Mouse (Mus musculus) adrenal gland (tissue): ENCODE measurements around the gene Pard3.

Source experiments
- intact Hi-C: fragments of 180-260 bp; cut with DNase I; formaldehyde crosslinking; loops from one replicate; pipeline ENCODE4 v1.15.1; 2025

Gene Pard3

DNA sequence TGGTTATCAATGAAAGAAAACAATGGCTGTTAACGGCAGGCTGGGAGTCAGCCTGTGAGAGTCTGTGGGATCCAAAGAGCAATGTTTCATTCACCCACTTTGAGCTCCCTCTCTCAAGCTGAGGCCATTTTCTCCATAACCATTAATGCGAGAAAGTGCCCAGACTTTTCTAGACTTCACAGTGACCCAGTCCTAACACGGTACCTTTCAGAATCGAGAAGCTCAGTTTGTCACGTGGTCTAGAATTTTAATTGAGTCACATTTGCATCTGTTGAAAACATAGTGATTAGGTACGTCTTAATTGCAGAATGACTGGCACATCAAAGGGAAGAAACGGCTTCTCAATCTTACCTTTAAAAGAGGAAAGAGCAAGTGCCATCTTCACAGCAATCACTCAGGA is 359.3 kb downstream of the Pard3 start:
- intact Hi-C loops = loop anchor here (10.0 kb wide), 1 partner anchor 228 kb away; no protein-coding TSS in a partner anchor

DNA sequence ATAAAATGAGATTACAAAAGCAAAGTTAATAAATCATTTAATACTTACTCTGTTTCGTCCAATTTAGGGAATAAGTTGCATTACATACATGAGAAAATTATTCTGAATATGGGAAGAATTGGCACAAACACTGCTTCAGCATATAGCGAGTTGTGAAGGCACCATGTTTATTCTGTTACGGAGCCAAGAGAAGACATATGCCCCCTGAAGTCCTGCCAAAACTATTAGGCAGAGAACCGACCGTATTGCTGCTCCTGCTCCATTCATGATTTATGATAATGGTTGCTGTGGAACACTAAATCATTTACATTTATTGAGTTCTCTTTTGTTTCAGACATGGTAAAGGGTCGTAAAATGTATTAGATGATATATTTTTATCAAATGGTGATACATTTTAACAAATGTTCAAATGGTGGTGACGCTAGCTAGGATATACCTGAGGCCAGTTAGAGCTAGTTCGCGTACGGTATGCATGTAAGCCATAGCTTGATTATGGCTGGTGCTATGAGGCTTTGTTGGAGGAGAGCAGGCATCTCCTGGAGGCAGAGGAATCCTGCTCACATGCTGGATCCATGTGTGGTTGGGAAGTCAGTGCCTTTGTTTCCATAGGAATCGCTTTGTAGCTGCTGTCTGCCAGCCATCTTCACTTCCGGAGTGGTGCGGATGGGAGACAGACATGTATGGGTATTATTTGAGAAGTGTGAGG is 360.7 kb downstream of the Pard3 start:
- intact Hi-C loops = loop anchor here (10.0 kb wide), 1 partner anchor 230 kb away; no protein-coding TSS in a partner anchor

DNA sequence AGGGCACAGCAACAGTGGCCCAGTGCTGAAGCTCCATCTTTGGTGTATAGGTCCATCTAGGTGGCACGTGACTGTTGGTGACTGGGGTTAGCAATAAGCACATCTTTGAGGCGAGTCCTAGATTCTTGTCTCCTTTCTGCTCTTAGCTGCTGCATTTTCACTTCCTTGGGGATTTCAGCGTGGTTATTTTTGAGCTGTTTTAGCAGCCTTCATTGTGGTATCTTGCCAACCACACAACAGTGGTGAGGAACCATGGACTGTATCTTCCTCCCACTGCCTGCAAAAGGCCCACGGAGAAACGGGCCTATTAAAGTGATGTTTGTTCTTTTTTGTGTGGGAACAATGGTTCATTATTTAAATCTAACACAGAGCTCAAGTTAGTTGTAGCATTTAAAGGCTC is 363.2 kb downstream of the Pard3 start:
- intact Hi-C loops = loop anchor here (10.0 kb wide), 1 partner anchor 232 kb away; no protein-coding TSS in a partner anchor

DNA sequence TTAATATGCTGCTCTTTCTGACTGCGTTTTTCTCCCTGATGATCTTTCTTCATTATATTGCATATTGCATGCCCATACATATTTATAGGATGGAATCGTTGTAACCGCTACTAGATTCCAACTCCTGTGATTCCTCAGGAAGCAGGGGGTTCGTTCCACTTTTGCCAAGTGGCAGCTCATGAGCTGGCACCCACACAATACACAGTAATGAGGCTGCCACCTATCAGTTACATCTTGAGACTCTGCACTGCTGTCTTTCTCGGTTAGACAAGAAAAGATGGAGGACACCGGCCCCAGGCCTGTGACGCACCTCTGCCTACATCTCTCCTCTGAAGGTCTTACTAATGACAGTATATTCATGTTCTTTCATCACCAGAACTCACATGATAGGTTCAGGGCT is 364.3 kb downstream of the Pard3 start:
- intact Hi-C loops = loop anchor here (10.0 kb wide), 1 partner anchor 233 kb away; no protein-coding TSS in a partner anchor

DNA sequence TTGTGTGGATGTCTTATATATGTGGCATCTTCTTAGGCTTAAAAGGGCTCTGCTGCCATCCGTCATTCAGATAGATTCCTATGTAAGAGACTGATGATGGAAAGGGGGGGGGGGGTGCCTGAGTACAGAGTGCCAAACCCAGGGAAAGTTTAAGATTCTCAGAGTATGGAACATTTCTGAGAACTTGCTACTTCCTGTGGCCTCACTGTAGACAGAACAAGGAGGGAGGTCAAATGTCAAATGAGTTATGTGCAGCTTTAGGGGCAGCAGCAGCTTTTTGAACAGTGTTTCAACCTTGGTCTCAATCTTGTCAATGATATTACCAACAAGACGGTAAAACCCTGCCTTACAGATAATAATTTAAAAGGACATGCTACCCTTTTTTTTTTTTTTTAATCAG is 367.5 kb downstream of the Pard3 start:
- intact Hi-C loops = no loop called here

DNA sequence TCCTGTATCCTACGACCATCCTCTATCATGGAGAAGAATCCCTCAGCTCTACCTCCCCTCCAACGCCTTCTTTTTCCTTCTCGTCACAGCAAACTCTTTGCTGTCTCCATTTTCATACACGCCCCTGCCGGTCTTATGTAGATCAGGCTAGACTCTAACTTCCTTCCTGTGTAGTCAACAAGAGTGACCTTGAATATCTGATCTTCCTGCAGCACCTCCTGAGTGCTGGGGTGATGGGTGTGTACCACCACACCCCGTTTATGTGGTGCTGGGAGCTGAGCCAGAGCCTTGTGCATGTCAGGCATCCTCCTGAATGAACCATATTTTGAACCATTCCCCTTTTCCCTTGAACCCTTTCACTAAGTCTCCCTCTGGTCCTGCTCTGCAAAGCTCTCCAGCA is 372.3 kb downstream of the Pard3 start:
- intact Hi-C loops = no loop called here

DNA sequence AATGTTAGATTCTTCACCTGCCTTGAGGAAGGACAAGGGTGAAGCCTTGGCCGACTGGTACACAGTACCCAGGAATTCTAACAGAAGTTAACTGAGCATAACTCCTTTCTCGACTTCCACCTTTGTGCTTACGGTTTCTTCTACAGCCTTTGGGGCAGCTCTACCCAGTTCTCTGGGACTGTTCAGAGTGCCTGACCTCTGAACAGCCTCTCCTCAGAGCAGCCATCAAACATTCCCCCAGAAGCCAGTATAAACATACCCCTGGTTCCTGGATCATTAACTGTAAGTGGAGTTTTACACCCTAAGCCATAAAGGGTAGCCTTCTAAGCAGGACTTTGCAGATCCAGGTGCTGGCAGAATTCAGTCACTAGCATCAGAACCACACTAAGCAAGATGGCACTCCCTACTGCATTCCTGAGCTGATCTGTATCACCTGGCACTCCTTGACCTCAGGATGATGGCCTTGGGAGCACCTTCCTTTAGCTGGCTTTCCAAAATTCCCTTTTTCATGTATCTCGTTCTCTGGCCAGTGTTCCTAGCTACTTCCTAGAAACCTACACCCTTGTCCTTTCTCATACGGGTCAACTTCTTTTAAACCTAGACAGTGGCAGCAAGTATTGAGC is 374.0 kb downstream of the Pard3 start:
- intact Hi-C loops = no loop called here

DNA sequence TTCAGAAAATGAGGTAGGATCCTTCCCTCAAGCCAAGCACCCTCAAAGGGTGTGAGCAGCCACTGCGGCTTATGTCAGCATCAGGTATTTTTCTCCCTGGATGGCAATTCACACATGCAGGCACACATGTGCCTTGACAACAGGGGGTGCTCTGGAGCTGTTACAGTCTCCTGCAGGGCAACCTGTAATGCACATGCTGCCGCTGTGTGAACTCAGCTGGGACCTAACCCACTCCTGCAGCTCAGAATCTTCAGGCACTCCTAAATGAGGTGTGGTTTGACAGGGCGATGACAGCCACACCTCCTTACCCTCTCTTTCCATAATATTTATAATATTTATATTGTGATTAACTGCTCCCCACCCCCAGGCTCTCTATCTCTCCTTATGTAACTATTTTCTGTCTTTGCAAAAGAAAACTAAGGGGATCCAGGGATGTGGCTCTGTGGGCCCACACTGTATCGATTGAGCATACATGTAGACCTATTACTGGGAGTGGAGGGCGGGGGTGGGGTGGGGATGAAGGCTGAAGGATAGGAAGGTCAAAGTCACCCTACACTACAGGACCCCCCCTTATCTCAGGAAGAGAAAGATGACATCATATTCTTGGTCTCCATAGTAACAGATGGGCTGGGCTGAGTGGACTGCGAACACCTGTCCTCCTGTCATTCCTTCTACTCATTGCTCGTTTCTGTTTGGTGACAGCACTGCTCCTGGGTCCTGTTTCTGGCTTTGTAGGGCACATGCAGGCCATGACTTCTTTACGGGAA is 375.1 kb downstream of the Pard3 start:
- intact Hi-C loops = no loop called here

DNA sequence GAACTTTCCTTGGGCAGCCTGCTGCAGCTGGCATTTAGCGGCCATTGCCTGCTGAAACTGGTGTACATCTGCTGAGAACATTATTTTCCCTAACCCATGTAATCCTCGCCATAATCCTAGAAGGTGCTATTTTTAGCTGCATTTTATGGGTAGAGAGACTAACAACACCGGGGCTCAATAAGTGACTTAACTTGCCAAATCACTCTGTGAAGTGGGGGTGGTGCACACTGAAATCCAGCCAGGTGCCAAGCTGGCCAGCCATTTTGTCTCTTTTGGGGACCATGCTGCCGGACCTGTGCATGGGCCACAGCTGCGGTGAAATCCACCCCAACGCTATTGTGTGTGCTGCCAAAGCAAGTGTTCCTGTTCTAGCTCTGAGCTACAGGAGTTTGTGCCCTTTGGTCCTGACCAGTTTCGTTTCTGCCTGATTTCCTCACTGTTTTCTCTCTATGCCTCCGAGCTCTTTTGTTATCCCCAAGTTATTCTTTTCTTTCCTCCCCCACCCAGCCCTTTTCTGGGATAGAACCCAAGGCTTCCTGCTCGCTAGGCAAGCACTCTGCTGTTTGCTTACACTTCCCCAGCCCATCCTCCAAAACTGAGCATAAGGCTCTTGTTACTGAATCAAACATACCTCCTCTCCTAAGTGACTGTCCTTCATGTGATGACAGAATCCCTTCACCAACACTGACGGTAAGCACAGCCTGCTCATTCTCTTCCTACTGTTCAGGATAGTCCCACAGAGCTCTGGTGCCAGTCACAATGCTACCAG is 375.9 kb downstream of the Pard3 start:
- intact Hi-C loops = no loop called here

DNA sequence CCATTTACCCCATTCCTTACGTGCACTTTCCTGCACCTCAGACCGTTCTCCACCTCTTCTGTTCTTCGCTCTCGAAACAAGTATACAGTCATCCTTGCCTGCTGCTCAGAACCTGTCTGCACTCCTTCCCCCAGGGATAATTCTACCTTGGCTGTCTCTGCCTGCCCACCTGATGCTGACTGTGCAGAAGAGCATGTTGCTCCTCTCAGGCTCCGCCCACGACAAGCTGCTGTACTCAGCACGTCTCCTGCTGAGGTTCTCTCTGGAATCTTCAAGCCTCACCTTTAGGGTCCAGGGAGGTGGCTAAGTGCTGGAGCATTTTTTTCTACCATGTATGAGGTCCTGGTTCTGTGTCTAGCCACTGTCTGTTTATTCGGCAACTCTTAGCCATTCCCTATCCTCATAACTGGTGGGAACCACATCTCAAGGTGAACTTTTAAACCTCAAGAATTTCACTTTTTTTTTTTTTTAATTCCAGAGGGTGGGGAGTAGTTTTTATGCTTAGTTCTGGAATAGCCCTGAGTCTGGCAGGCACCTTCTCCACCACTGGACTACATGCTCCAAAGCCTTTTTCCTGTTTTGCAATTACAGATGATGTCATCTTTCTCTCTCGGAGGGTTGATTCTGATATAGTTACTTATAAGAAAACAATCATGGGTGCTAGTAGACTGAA is 376.6 kb downstream of the Pard3 start:
- intact Hi-C loops = no loop called here

DNA sequence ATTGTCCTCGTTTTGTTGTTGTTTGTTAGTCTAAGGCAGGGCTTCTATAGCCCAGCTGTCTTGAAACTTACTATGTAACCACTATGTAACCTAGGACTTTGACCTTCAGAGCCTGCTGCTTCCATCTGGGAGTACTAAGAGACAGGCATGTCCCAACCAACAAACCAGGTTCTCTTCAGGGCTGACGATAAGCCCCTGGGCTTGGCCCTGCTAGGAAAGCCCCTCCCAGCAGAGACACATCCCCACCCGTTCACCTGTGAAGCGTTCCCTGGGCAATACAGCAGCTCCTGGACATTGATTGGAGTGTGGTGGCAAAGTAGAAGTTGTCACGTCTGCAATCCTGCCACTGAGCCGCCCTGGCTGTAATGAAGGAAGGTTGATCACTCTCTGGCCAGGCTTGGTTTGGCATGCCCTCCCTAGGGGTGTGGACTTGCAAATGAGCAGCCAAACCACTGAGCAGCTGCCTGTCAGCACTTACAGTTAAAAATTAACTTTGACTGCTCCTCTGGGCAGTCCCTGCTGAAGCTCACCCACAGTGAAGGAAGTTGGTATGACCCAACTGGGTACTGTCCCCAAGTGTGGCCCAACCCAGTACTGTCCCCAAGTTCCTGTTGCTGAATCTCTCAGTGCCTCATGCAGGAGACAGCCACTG is 377.3 kb downstream of the Pard3 start:
- intact Hi-C loops = no loop called here

DNA sequence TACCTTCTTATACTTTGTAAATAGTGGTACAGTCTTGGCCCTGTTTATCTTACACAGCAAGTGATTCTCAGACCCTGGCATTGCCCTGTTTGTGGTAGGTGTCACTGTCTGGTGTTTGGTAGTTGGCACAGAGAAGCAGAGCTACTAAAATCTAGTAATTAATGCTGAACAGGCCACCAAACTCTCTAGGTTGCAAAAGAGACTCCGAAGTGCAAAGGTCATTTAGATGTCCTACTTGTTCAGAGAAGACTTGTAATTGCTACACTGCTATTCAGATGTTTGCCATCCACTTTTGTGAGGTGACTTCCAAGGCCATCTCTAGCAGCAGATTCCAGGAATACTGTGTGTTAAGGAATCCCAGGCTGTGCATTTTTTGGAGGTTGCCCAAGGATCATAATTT is 383.7 kb downstream of the Pard3 start:
- intact Hi-C loops = no loop called here

DNA sequence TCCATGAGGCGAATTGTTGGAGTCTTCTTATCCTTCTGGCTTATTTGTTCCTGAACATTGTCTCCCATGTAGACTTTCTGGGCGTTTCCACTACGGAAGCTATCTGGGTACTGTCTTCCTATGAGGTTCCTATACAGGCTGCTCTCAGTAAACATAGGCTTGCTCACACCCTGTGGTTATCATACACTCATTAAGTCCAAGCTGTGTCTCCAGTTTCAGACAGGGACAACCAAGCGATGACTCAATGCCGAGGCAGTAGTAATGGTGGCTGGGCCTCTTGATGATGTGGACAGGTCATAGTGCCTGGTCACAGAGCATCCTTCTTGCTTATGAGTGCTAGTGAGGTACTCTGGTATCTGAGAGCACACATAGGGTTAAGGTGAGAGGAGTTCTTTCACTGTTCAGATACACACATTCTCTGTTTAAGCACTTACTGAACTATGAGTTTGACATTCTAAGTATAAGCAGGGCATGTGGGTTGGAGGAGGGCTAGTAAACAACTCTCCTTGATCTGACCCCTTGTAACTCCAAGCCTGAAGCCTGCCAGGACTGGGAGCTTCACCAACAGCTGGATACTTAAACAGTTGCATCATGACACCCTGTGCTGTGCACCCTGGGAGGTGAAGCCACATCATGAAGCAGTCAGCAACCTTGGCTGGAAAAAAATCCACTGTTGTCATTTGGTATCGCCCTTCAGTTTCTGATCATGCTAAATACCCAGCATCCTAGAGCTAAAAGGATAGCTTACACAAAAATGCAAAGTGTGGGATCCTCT is 385.6 kb downstream of the Pard3 start:
- intact Hi-C loops = no loop called here

DNA sequence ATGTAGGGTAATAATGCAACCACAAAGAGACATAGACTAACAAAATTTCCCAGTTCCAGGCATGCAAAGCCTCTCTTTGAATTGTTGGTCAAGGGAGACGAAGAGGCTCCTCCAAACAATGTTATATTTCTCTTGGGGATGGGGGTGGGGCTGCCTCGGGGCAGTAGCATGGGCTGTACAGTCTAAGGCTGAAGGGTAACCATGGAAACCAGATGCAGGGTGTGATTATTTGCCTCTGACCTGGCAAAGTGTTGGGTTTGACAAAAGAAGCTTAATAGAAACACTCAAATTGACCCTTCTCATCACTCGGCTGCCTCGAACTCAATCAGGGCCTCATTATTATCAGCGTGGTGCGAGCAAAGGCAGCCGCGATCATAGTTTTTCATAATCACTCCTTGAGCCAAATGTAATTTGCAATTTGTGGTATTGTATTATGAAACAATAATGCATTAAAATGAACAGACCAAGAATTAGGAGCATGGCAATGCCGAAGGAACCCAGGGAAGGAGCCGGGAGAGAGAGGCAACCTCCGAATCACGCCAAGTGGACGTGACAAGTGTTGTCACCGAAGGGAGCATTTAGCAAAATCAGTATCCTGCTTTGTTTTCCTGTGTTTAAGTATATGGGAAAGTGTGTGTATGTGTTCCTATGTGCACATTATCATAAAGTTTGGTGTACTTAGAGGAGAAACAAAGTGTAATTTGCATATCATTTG is 387.4 kb downstream of the Pard3 start:
- intact Hi-C loops = no loop called here

DNA sequence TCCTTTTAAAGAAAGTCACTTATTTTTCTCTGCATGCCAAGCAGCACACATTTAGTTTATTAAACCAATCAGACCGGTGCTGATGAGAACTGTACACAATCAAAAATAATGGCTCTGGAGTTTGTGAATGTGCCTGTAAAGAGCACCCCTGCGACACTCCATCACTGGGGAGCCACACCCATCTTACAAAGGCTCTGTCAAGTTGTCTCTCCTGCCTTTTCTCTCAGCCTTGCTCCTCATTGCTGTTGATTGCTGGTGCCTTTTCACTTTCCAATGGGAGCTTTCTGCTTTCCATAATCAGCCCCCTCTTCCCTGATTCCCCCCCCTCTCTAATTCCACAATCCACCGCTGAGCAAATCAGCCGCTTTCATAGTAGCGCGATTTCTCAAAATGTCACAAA is 388.7 kb downstream of the Pard3 start:
- intact Hi-C loops = no loop called here

DNA sequence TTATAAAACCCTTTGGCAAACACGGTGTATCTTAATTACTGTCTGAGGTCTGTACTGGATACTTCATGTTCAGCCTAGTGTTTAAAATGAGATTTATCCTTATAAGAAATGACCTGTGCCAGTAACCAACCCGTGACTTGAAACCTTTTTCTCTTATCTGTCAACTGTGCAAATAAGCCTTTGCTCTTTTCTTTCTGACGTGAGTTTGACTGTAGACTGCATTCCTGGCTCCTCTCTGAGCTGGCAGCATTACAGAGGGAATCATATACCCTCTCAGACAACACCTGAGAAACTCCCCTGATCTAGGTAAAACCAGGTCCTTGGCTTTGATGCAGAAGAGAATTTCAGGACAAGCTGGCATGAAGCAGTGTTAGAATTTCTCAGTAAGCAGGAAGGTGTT is 394.2 kb downstream of the Pard3 start:
- intact Hi-C loops = no loop called here

DNA sequence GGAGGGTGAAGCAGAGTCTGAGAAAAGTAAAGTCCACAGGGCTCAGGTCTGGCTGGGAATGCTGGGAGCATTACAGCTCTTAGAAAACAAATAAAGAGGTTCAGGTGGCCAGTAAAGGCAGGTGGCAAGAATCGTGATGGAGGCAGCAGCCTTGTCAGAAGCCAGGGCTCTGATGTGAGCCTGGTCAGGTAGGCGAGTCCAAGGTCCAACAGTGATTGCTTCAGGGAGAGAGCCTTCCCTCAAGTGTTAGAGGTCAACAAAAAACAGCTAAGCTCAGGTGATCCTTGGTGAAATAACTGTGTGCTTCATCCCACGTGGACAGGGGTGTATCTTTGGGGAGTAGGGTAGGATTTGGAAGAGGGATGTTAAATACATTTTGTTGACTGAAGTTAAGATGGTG is 397.5 kb downstream of the Pard3 start:
- intact Hi-C loops = no loop called here

DNA sequence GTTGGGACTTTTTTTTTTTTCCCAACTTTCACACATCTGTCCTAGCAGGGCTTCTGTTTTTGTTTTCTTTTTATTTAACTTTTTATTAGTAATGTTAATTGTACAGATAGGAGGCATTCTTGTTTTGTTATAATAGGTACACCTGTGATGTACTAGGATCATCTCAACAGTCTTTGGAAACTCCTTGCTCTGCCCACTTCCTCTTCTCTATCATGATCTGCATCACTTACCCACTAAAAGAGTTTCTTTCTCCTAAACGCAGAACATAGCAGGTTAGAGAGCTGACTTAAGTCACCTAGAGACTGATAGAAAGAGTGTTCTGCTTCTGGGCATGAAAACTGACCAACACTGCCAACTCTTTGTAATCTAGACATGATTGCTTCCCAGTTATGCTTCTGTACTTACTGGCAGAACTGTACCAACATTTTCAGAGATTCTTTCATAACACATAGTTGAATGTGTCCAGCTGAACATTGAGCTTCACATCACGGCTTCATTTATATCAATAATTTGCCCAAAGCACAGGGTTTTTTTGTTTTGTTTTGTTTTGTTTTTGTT is 398.8 kb downstream of the Pard3 start:
- intact Hi-C loops = no loop called here

DNA sequence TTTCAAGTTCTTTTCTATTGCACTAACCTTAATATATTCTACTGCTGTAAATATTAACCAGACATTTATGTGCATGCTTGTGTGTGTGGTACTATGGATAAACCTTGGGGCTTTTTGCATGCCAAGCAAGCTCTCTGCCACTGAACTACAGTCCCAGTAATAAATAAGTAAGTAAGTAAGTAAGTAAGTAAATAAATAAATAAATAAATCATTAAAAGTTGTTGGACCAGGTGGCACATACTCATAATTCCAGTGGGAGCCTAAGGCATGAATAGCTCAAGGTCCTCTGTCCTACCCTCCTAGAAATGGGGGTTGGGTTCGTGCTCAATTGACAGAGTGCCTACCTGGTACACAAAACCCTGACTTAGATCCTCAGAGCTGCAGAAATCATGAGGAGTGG is 400.6 kb downstream of the Pard3 start:
- intact Hi-C loops = no loop called here
